Mouse (Mus musculus): ENCODE measurements at regions not wholly inside any gene's neighbourhood (a gene's known extent, or its start where the extent isn't known, plus 50 kb on each side); places are given as distances from the start of the nearest gene placed in this dataset.

DNA sequence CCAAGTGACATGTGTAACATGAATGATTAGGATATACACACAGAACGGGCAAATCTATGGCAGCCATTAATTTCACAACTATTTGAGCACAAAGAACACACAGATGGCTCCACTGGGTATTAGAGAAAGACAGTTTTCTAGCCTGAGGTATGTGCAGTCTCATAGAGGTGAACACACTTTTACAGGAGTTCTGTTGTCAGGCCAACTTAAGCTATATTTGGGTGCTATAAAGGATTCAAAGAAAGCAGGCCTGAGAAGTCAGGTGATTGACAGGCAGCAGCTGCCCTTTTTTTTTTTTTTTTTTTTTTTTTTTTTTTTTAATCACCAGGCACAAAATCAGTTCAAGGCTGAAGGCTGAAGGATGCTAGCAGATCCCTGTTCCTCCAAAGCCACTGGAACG, 153.0 kb downstream of the Gm11361 start:
- TF ChIP-seq MAFK (IDR thresholded peaks at IDR 0.05; ENCODE audit: insufficient read depth, low read depth, low read length) (no peak), ZC3H11A (IDR thresholded peaks at IDR 0.05; ENCODE audit: borderline replicate concordance, low read depth, low read length) (no peak), ZNF384 (IDR thresholded peaks at IDR 0.05; ENCODE audit: low read depth, low read length) (peak; percentile 76), CHD2 (IDR thresholded peaks at IDR 0.05; ENCODE audit: low read depth, low read length) (no peak), HCFC1 (IDR thresholded peaks at IDR 0.05; ENCODE audit: borderline replicate concordance, insufficient read depth, low read length) (no peak)

All from ES-E14 (cell line).